Mouse (Mus musculus): ENCODE measurements at regions not wholly inside any gene's neighbourhood (a gene's known extent, or its start where the extent isn't known, plus 50 kb on each side); places are given as distances from the start of the nearest gene placed in this dataset.
A peak's percentile ranks its signal among the peaks of the same experiment; 100 is the strongest.

DNA sequence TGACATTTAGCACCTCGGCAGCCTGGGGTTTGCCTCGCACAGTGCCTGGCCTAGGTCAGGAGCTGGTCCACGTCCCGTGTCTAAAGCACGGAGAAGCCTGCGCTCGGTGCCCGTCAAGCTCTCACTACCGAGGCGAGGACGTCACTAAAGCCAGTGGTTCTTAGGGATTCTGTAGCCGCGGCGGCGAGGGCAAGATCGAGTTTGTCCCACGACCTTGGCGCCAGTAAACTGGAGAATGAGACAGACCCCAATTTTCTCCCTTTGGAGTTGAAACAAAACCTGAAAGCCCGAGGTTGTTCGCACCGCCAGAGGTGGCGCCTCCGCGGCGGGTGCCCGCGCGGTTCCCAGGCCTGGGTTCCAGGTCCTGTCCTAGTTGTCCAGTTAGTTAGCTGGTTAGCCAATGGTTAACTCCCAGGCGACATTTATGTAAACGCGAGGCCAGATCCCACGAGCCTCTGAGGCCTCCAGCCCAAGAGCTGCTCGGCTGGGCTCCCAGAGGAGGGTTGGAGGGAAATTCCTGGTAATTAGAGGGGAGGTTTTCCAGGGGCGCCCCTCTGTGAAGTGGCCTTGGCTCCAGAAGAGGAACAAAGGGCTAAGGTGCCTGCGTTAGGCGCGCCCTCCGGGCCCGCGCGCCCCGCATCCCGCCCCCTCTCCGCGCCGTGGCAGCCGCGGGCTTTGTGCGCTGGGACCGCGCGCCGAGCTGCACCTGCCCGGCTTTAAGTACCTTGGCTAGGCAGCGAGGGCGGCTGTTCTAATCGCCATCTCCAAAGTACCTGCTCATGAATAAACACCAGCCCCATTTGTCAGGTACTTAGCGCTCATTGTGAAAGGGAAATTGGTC, 74.0 kb downstream of the Rhcg start:
- intact Hi-C loops (cut with DNase I) = no loop called here
- Histone ChIP-seq H3K4me3 (peak overlapping the region; percentile 52), H3K27ac (peak overlapping the region; percentile 92)
- TF ChIP-seq CTCF (IDR thresholded peaks at IDR 0.05) = peak; percentile 16; the same call in 1 of the 2 replicates
- DNase-seq (ENCODE audit: extremely low spot score in 1 of 2, low spot score in 2 of 2) = no peak

DNA sequence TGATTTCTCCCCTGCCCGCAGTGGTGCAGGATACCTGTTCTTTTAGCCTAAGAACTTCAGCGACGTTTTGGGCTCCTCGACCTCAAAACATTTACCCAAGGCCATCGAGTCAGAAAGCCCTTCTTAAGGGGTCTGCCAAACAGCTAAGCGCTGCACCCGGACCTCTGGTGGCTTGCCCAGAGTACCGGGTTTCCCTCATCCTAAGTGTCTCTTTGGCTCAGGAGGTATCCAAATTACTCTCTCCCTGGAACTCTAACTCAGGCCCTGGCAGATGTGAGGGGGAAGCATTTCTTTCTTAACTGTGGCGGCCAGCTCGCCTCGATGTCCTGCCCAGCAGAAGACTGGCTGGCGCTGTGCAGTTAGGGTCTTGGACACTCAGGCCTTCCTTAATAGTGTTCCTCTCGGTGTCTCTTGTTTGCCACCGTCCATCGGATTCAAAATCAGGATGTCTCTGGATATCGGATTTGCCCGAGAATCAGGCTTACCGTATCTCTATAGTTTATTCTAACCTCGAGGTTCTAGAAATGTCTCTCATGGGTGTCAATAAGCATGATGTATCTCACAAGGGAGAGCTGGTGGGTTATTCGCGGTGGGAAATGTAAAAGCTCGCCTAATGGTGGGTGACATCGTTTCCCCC, 75.0 kb downstream of the Rhcg start:
- Histone ChIP-seq H3K27ac (peak overlapping the region; percentile 92), H3K4me3 (no peak overlapping the region)
- TF ChIP-seq CTCF (IDR thresholded peaks at IDR 0.05) = no peak
- intact Hi-C loops (cut with DNase I) = no loop called here
- no peak for DNase-seq (ENCODE audit: extremely low spot score in 1 of 2, low spot score in 2 of 2)

DNA sequence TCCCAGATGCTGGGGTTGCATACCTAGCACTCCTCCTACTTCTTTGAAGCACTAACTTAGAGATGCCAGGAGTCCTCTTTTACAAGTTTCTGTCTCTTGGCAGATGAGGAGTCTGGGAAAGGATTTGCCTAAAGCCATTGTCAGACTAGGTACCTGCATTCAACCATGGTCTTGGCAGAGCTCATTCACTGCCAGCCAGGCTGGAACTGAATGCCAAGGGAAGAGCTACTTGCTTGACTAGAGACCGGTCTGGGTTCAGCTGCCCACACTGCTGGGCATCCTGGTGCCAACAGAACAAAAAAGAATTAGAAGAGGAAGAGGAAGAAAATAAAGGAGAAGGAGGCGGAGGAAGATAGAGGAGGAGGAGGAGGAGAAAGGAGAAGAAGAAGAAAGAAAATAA, 74.1 kb upstream of the Polg start:
- Histone ChIP-seq H3K27ac (no peak overlapping the region), H3K4me3 (no peak overlapping the region)
- intact Hi-C loops (cut with DNase I) = no loop called here
- DNase-seq (ENCODE audit: extremely low spot score in 1 of 2, low spot score in 2 of 2) = no peak
- TF ChIP-seq CTCF (IDR thresholded peaks at IDR 0.05) = no peak

DNA sequence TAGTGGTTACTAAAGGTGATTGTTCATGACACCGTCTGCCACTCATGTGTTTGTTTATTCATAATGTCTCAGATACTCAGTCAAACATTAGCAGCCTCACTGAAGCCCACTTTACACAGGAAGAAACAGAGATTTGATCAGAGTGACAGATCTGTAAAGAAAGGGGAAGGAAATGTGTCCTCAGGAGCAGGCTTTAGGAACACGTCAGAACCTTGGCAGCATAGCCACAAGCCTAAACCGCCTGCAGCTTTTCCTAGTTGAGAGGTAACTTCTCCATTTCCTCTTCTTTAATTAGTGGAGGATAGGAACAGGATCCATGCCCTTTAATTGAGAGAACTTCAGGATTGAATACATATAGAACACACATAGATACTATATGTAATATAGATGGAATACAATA, 73.3 kb upstream of the Polg start:
- Histone ChIP-seq H3K4me3 (no peak overlapping the region), H3K27ac (no peak overlapping the region)
- intact Hi-C loops (cut with DNase I) = no loop called here
- no peak for TF ChIP-seq CTCF (IDR thresholded peaks at IDR 0.05)
- DNase-seq (ENCODE audit: extremely low spot score in 1 of 2, low spot score in 2 of 2) = no peak

DNA sequence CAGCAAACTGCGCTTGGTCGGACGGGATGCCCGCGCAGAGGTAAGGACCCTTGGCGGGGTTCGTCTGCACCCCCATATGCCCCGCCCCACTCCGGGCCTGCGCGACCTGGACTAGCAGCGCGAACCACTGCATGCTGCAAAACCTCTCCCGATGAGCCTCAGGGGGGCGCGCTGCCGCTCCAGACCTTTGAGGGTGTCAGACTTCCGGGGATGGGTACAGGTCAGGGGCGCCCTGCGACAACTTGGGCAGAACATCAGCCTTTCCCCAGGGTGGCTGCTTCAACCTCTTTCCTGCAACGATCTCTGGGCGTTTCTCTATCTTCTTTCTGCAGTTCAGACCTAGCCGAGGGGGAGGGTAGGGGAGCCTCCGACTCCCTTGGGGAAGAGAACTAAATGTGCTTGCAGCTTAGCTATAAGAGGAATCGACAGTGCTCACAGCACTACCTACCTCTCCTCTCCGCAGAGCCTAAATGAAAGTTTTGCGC, 70.0 kb upstream of the Polg start:
- Histone ChIP-seq H3K27ac (peak overlapping the region; percentile 94), H3K4me3 (peak overlapping the region; percentile 72)
- intact Hi-C loops (cut with DNase I) = no loop called here
- DNase-seq (ENCODE audit: extremely low spot score in 1 of 2, low spot score in 2 of 2) = peak; percentile 72 to 75
- TF ChIP-seq CTCF (IDR thresholded peaks at IDR 0.05) = peak; percentile 60

DNA sequence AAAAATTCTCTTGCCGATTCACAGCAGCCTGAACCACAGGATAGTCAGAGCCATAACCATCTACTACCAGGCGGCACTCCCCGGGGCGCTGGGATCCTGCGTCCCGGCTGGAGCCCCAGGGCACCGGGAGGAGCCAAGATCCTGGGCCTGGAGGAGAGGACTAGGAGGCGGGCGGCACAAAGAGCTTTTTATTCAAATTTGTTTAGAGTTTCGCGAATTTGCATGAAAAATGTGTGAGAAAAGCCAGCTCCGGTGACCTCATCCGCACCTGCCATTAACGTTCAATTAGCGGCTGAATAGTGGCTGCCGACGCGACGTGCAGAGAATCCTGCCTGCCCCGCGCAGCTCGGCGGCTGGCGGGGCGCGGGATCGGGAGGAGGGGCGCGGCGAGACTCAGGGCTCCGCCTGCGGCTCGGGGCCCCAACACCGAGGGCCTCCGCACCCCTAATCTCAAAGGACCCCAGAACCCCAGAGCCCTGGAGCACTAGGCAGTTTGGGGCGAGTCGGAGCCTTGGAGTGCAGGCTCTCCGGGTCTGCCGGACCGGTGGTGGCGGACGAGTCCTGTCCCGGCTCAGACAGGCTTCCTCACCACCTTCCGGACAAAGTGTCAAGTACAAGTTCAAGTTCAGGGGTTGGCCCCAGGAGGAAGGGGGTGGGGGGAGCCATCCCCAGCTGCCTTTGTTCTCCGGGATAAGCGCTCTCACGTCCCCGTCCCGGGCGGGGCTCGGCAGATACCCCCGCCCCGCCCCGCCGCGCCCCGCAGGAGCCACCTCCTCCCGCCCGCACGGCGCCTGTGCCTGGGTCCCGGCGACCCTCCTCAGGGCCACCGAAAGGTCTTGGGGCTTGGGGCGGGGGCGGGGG, 69.3 kb upstream of the Polg start:
- Histone ChIP-seq H3K27ac (peak overlapping the region; percentile 94), H3K4me3 (peak overlapping the region; percentile 72)
- DNase-seq (ENCODE audit: extremely low spot score in 1 of 2, low spot score in 2 of 2) = peak; percentile 59 to 75
- TF ChIP-seq CTCF (IDR thresholded peaks at IDR 0.05) = no peak
- intact Hi-C loops (cut with DNase I) = no loop called here

DNA sequence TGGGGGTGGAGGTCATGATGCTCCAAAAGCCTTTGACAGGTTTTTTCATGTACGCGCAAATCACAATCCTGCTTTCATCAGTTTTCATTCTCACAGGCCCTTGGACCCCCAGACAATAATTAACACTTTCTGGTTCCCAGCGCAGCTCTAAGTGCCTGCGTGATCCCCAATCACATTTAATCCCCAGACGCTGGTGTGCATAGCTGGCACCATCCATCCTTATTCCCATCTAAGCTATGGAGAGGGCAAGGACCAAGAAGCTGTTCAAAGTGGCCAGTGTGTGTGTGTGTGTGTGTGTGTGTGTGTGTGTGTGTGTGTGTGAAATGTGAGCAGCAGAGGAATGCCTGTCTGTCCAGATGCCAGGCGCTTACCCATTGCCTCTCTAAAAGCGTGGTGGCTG, 68.7 kb upstream of the Polg start:
- H3K4me3 ChIP-seq = peak overlapping the region; percentile 72

DNA sequence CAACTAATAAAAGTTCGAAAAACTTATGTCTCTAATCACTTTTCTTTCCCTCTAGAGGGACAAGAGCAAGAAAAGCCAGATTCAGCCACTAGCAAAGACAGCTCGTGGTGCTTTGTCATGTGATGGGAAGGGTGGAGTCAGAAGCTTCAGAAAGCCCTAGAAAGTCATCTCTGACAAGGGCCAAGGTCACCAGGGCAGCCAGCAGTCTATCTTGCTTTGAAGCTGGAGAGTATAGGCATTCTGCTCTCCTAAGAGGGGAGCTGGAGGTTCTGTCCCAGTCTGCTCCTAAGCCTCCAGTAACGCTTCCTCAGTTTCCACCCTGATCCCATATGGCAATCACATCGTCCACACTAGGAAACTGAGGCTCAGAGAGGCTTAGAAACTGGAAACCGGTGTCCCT, 68.2 kb upstream of the Polg start:
- no peak for DNase-seq (ENCODE audit: extremely low spot score in 1 of 2, low spot score in 2 of 2)
- intact Hi-C loops (cut with DNase I) = no loop called here
- Histone ChIP-seq H3K27ac (no peak overlapping the region; the same call in 1 of the 2 replicates), H3K4me3 (no peak overlapping the region)
- TF ChIP-seq CTCF (IDR thresholded peaks at IDR 0.05) = no peak

More for the DNA sequence above, 68.7 kb upstream of the Polg start:
- intact Hi-C loops (cut with DNase I) = no loop called here
- TF ChIP-seq CTCF (IDR thresholded peaks at IDR 0.05) = no peak
- peak overlapping the region; percentile 94 for H3K27ac ChIP-seq
- no peak for DNase-seq (ENCODE audit: extremely low spot score in 1 of 2, low spot score in 2 of 2)

DNA sequence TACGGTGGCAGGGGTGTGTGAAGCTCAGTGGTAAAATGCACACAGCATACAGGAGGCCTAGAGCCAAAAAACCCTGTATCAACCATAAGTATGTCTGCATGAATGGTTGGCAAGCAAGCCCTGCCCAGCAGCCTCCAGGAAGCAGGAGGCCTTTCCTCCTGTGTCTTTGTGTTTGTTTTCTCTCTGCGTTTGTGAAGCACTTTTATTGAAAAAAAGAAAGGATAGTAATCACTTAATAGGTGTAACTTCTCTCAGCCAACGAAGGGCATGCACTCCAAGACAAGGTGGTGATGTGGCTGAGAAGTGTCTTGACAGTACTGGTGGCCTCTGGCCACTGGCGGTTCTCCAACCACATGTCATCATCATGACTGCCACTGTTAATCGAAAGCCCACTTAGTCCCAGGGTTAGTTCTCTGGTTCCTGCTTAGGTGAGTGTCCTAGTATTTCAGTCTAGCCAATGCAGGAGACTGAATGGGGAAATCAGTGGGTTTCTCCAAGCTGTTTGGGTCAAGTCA, 66.5 kb upstream of the Polg start:
- Histone ChIP-seq H3K27ac (peak overlapping the region; percentile 77; the same call in 1 of the 2 replicates), H3K4me3 (no peak overlapping the region)
- DNase-seq (ENCODE audit: extremely low spot score in 1 of 2, low spot score in 2 of 2) = no peak
- intact Hi-C loops (cut with DNase I) = no loop called here
- TF ChIP-seq CTCF (IDR thresholded peaks at IDR 0.05) = no peak

DNA sequence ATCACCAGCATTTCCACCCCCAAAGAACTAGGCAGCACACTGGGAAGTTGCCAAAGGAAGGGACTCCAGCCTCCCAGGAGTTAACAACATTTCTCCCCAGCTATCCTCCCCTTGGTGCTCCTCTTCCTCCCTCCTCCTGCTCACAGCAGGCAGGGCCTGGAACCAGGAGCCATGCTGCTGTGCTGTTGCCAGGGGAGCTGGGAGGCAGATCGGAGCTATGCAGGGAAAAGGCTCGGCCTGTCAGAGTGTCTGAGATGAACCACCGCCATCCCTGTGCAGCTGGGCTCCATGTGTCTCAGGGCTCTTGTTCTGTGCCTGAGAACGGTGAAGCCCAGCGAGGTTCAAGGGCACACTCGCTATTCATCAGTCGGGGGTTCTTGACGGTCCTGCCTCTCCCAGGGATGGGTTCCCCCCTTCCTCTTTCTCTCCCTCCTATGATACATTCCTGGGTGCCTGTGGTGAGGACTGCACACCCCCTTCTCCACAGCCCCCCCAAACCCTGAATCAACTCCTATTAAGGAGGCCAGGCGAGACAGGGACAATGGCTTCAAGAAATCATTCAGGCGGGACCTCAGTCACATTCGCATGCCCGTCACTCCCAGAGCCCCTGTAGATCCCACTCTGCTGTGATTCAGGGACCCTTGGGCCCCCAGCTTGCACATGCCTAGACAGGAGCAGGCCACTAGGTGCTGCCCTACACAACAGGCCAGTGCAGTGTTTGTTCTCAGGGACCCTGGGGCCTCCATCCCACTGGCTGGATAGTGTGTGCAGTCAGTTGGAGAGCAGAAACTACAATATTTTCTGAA, 65.6 kb upstream of the Polg start:
- intact Hi-C loops (cut with DNase I) = no loop called here
- TF ChIP-seq CTCF (IDR thresholded peaks at IDR 0.05) = peak; percentile 28
- Histone ChIP-seq H3K27ac (peak overlapping the region; percentile 77), H3K4me3 (no peak overlapping the region)
- no peak for DNase-seq (ENCODE audit: extremely low spot score in 1 of 2, low spot score in 2 of 2)

DNA sequence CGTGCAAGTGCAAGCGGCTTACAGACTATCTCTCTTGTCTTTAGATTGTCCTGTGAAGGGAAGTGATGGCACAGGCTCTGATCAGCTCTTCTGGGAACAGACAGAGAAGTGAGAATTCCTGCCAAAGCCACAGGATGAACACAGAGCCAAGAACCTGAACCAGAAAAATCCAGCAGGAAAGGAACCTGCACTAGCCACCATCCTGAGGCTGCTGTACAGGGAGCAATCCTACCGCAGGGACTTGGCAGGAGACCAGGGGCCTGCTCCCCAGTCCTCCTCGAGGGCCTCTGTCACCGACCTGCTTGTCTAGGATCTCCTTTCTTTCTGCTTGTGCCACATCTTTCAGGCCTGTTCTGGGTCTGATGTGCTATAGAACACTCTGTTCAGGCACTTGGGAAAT, 65.0 kb upstream of the Polg start:
- intact Hi-C loops (cut with DNase I) = no loop called here
- TF ChIP-seq CTCF (IDR thresholded peaks at IDR 0.05) = no peak
- Histone ChIP-seq H3K27ac (peak overlapping the region; percentile 77), H3K4me3 (no peak overlapping the region)
- no peak for DNase-seq (ENCODE audit: extremely low spot score in 1 of 2, low spot score in 2 of 2)

Data from left cerebral cortex, adult 2 months (tissue).